Mouse (Mus musculus): Measurements from ENCODE around the gene Usp13.

The Usp13 gene

GRCm38 (mm10) chr3:32939802-32940501, 122.6 kb downstream of the Usp13 start:
- in situ Hi-C loops (cut with MboI, MseI): no loop called here

- in situ Hi-C loops (cut with MboI, MseI): no loop called here
Measured at GRCm38 (mm10) chr3:32947486-32947885, 130.1 kb downstream of the Usp13 start.

- in situ Hi-C loops (cut with MboI, MseI): no loop called here
Measured at GRCm38 (mm10) chr3:32951382-32951781, 134.0 kb downstream of the Usp13 start.

- in situ Hi-C loops (cut with MboI, MseI): no loop called here
Measured at GRCm38 (mm10) chr3:32961494-32961893, 144.1 kb downstream of the Usp13 start.

- in situ Hi-C loops (cut with MboI, MseI): no loop called here
Measured at GRCm38 (mm10) chr3:32965528-32965927, 148.2 kb downstream of the Usp13 start.

- in situ Hi-C loops (cut with MboI, MseI): no loop called here
Measured at GRCm38 (mm10) chr3:32968671-32969425, 151.5 kb downstream of the Usp13 start.

GRCm38 (mm10) chr3:32970257-32970656, 152.9 kb downstream of the Usp13 start:
- in situ Hi-C loops (cut with MboI, MseI): no loop called here

GRCm38 (mm10) chr3:32979238-32979637, 161.9 kb downstream of the Usp13 start:
- in situ Hi-C loops (cut with MboI, MseI): no loop called here

- in situ Hi-C loops (cut with MboI, MseI): no loop called here
Measured at GRCm38 (mm10) chr3:32979981-32980380, 162.6 kb downstream of the Usp13 start.

GRCm38 (mm10) chr3:32985141-32985540, 167.8 kb downstream of the Usp13 start:
- in situ Hi-C loops (cut with MboI, MseI): no loop called here
